Mouse (Mus musculus): ENCODE results near the gene Cfap45. TPM values are rescaled to one million over a fixed set of nuclear protein-coding genes. Genes with fewer than 3 reads are reported as not detected.

Cfap45 gene
- polyA plus RNA-seq, 1 experiment, result 0.09 TPM

- no peak for TF ChIP-seq GATA1 (IDR thresholded peaks at IDR 0.05; ENCODE audit: low read length)
Observed at GRCm38 (mm10) chr1:172487859-172488258, 32.7 kb upstream of the Cfap45 start.

- TF ChIP-seq GATA1 (IDR thresholded peaks at IDR 0.05; ENCODE audit: low read length), result no peak
Observed at GRCm38 (mm10) chr1:172488831-172489230, 31.8 kb upstream of the Cfap45 start.

- no peak for TF ChIP-seq GATA1 (IDR thresholded peaks at IDR 0.05; ENCODE audit: low read length)
Observed at GRCm38 (mm10) chr1:172489585-172490250, 30.9 kb upstream of the Cfap45 start.

GRCm38 (mm10) chr1:172490261-172490661 lies 30.3 kb upstream of the Cfap45 start:
- no peak for TF ChIP-seq GATA1 (IDR thresholded peaks at IDR 0.05; ENCODE audit: low read length)

- TF ChIP-seq GATA1 (IDR thresholded peaks at IDR 0.05; ENCODE audit: low read length), result no peak
Observed at GRCm38 (mm10) chr1:172492047-172492446, 28.6 kb upstream of the Cfap45 start.

GRCm38 (mm10) chr1:172493516-172493915 lies 27.1 kb upstream of the Cfap45 start:
- no peak for TF ChIP-seq GATA1 (IDR thresholded peaks at IDR 0.05; ENCODE audit: low read length)

GRCm38 (mm10) chr1:172496030-172496429 lies 24.6 kb upstream of the Cfap45 start:
- TF ChIP-seq GATA1 (IDR thresholded peaks at IDR 0.05; ENCODE audit: low read length), result no peak

- no peak for TF ChIP-seq GATA1 (IDR thresholded peaks at IDR 0.05; ENCODE audit: low read length)
Observed at GRCm38 (mm10) chr1:172497428-172497827, 23.2 kb upstream of the Cfap45 start.

GRCm38 (mm10) chr1:172499765-172500441 lies 20.7 kb upstream of the Cfap45 start, which contains the start of gene Tagln2:
Gene Tagln2, plus strand, starts transcription at chr1:172500047.
- no peak for TF ChIP-seq GATA1 (IDR thresholded peaks at IDR 0.05; ENCODE audit: low read length)

- TF ChIP-seq GATA1 (IDR thresholded peaks at IDR 0.05; ENCODE audit: low read length), result no peak
Observed at GRCm38 (mm10) chr1:172500451-172501370, 19.9 kb upstream of the Cfap45 start.

GRCm38 (mm10) chr1:172501371-172502144 lies 19.0 kb upstream of the Cfap45 start:
- no peak for TF ChIP-seq GATA1 (IDR thresholded peaks at IDR 0.05; ENCODE audit: low read length)

GRCm38 (mm10) chr1:172502145-172503110 lies 18.2 kb upstream of the Cfap45 start:
- TF ChIP-seq GATA1 (IDR thresholded peaks at IDR 0.05; ENCODE audit: low read length), result no peak

- TF ChIP-seq GATA1 (IDR thresholded peaks at IDR 0.05; ENCODE audit: low read length), result no peak
Observed at GRCm38 (mm10) chr1:172503111-172503997, 17.2 kb upstream of the Cfap45 start.

All from G1E-ER4 (cell line).